Mouse (Mus musculus): ENCODE data around the gene Gpc5.

Gpc5 gene

GRCm38 (mm10) chr14:115500794-115501193, 408.8 kb downstream of the Gpc5 start:
- DNase-seq (ENCODE audit: inconsistent ontology term), result no peak

GRCm38 (mm10) chr14:115546516-115547282, 454.7 kb downstream of the Gpc5 start:
- DNase-seq (ENCODE audit: inconsistent ontology term), result peak; percentile 67

- no peak for DNase-seq (ENCODE audit: inconsistent ontology term)
These were observed 460.0 kb downstream of the Gpc5 start for GRCm38 (mm10) chr14:115551996-115552395.

- no peak for DNase-seq (ENCODE audit: inconsistent ontology term)
These were observed 488.6 kb downstream of the Gpc5 start for GRCm38 (mm10) chr14:115580466-115581255.

GRCm38 (mm10) chr14:115581256-115581633, 489.2 kb downstream of the Gpc5 start:
- DNase-seq (ENCODE audit: inconsistent ontology term), result no peak

GRCm38 (mm10) chr14:115600259-115601029, 508.4 kb downstream of the Gpc5 start:
- DNase-seq (ENCODE audit: inconsistent ontology term), result peak; percentile 23

GRCm38 (mm10) chr14:115614154-115614553, 522.1 kb downstream of the Gpc5 start:
- no peak for DNase-seq (ENCODE audit: inconsistent ontology term)

GRCm38 (mm10) chr14:115616305-115616704, 524.3 kb downstream of the Gpc5 start:
- DNase-seq (ENCODE audit: inconsistent ontology term), result no peak

GRCm38 (mm10) chr14:115616846-115617245, 524.8 kb downstream of the Gpc5 start:
- DNase-seq (ENCODE audit: inconsistent ontology term), result peak; percentile 63

GRCm38 (mm10) chr14:115620473-115620872, 528.5 kb downstream of the Gpc5 start:
- DNase-seq (ENCODE audit: inconsistent ontology term), result no peak

GRCm38 (mm10) chr14:115631160-115631898, 539.3 kb downstream of the Gpc5 start:
- no peak for DNase-seq (ENCODE audit: inconsistent ontology term)

- DNase-seq (ENCODE audit: inconsistent ontology term), result no peak
These were observed 541.3 kb downstream of the Gpc5 start for GRCm38 (mm10) chr14:115633311-115633710.

GRCm38 (mm10) chr14:115679875-115680274, 587.9 kb downstream of the Gpc5 start:
- no peak for DNase-seq (ENCODE audit: inconsistent ontology term)

GRCm38 (mm10) chr14:115746013-115746412, 654.0 kb downstream of the Gpc5 start:
- DNase-seq (ENCODE audit: inconsistent ontology term), result no peak

GRCm38 (mm10) chr14:115760241-115760640, 668.2 kb downstream of the Gpc5 start:
- no peak for DNase-seq (ENCODE audit: inconsistent ontology term)

- DNase-seq (ENCODE audit: inconsistent ontology term), result peak; percentile 75
These were observed 687.6 kb downstream of the Gpc5 start for GRCm38 (mm10) chr14:115779382-115780177.

GRCm38 (mm10) chr14:115804751-115805150, 712.7 kb downstream of the Gpc5 start:
- DNase-seq (ENCODE audit: inconsistent ontology term), result peak; percentile 92

GRCm38 (mm10) chr14:115819021-115819420, 727.0 kb downstream of the Gpc5 start:
- DNase-seq (ENCODE audit: inconsistent ontology term), result no peak

GRCm38 (mm10) chr14:115821657-115822056, 729.6 kb downstream of the Gpc5 start:
- no peak for DNase-seq (ENCODE audit: inconsistent ontology term)

GRCm38 (mm10) chr14:115830485-115830884, 738.5 kb downstream of the Gpc5 start:
- DNase-seq (ENCODE audit: inconsistent ontology term), result no peak
